Mouse (Mus musculus) hindlimb bud, embryonic 11.5 days (tissue): Measurements from ENCODE around the gene Mss51.

Experiments
- DNase-seq: peaks from one replicate; pipeline ENCODE4 v3.0.0-alpha.2; 2012; ENCODE audit warnings: low read depth, low spot score; ENCODE audit errors: extremely low spot score

Mss51 gene

DNA sequence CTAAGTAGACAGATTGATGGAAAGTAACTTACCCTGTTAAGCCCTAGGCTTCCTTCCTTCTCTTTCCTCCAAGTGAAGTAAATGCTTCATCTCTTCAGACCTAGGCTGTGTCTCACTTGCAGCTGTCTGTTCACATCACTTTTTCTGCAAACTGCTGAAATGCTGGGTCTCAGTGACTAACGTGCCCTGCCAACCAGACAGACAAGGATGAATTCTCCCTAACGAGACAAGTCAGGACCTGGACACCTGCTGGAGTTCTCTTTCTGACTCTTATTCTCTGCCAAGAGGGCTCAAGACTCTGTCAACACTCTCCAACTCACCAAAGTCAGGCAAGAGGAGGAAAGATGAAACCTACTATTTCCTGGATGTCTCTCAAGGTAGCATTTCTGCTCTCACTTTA lies at the start of gene Mss51:
Mss51 (minus strand) TSS at position 299 of the 400 bp plus-strand sequence.
- no peak for DNase-seq

DNA sequence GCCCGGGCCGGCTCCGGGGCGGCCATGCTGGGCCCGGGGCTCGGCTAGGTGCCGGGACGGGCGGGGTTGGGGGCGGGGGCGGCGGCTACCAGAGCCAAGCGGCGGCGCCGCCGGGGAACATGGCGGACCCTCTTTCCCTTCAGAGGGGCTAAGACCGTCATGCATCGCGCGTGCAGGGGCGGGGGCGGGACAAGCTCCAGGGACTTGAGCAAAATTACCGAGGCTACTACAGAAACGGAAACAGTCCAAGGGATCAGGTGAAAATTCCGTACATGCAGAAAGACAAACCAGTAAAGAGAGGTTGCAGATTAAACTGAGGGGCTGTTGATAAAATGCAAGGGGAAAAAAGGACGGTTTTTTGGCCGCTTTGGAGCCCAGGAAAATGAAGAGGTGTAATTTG lies 49.7 kb upstream of the Mss51 start, which contains the start of gene Ppp3cb:
Ppp3cb (minus strand) TSS at position 159 of the 400 bp plus-strand sequence.
- DNase-seq: peak; percentile 70

DNA sequence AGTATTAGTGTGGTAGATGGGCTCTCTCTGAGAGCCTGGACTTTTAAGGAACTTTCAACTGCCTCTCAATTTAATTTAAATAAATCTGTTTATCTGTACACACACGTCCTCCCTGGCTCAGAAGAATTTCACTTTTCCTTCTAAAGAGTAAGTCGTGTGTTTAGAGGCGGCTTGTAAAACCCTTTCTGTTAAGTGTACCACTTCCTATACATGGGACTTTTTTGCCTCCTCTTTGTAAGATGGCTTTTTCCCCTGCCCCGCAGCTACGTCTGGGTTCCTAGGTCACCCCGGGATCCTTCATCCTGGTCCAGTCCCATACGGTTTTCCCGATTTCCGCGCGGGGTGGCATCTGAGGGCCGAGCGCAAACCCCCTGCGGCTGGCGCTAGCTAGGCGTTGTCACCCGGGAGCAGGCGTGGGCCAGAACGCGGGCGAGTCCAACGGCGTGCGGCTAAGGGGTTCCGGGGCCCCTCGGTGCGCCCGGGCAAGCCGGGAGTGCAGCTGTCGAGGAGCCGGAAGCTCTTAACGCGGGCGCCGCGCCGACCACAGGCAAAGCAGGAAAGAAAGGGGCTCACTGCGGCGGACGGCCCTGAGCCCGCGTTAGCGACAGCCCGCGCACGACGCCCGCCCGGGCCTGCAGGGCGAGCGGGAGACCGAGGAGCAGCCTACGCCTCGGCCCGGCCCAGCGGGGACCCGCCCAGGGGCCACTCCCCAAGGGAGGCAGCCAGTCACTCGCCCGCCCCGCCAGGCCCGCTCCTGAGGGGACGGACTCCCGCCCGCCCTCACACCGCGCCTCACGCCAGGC lies 49.0 kb upstream of the Mss51 start:
- no peak for DNase-seq

DNA sequence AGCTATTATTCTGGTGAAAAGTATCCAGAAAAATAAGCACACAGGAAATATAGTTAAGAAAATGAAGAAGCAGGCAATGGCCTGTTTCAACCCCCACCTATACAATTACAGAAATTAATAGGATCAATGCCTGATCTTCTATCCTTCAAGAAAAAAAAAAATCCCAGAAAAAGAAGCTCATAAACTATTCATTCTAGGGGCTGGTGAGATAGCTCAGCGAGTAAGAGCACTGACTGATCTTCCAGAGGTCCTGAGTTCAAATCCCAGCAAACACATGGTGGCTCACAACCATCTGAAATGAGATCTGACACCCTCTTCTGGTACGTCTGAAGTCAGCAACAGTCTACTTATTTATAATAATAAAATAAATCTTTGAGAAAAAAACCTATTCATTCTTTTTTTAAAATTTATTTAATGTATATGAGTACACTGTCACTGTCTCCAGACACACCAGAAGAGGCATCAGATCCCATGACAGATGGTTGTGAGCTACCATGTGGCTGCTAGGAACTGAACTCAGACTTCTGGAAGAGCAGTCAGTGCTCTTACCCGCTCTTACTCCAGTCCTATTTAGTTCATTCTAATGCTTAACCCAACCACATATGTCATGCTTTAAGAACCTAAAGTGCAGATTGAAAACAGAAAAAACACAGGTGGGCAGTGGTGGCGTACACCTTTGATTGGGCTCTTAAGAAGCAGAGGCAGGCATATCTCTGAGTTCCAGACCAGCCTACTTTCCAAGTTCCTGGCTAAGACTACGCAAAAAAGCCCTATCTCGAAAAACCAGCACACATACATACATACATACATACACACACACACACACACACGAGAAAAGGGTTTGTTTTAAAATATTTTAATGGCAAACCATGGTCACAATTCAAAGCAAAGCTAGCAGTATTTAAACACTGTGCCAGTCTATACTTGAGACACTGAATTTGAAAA lies 48.0 kb upstream of the Mss51 start:
- no peak for DNase-seq

DNA sequence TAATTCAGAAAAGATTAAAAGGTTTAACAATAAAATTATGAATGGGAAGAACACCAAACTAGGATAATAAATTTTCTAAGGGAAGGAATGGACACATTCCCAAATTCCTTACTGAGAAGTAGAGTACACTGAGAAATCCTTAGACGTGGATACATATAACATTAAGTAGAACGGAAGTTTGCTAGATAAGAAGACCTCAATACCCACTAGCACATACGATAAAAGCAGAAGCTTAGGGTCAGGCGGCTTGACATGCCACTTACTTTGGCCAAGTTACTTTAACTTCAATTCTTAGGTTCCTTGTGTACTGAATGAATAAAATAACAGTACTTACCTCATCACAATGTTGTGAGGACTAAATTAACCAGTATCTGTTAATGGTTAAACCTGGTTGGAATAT lies 32.9 kb upstream of the Mss51 start:
- no peak for DNase-seq

DNA sequence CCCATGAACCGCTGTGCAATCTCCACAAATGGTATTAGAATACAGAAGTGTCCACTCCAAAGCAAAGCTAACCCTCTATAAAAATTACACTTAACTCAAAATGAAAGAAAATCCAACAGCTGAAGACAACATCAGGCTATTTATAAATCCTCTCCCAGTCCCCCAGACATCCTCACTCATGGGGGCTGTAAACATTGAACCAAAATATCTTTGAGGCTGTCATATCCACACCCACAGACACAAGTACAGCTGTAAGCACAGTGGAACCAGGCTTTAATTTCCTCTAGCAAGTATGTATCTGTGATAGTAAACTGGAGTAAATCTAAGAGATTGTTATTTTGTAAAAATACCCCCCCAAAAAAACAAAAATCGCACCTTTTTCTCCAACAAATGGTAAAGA lies 23.5 kb upstream of the Mss51 start:
- no peak for DNase-seq

DNA sequence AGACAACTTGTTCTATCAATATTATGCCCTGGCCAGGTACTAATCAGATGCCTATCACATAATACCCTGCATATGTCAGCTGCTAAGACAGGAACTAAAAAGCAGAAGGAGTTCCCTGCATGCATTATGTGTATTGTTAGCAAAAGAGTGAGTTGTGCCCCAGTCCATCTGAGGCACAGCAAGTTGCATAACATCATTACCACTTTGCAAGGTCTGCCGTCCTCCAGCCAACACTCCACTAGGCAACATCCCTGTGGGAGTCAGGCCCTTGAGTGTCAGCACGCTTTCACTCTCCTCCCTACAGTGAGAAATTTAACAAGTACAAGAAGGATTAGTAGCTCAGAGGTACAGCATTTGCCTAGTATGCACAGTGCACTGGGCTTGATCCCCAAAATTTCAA lies 11.7 kb upstream of the Mss51 start:
- no peak for DNase-seq

DNA sequence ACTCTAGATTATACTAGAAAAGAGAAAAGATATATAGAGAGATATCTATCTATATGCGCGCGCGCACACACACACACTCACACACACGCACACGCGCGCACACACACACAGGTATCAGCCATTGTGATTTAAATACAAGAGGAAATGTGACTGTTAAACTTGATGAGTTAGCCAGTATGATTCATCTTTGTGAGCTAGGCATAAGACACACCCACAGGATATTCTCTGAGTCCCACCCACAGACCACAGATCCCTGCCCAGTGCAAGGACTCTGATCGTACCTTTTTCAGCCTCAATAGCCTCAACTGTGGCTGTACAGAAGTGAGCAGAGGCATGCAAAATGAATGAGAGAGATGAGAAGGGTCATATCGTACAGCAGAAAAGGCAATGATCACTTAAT lies 6.3 kb upstream of the Mss51 start:
- DNase-seq: no peak

DNA sequence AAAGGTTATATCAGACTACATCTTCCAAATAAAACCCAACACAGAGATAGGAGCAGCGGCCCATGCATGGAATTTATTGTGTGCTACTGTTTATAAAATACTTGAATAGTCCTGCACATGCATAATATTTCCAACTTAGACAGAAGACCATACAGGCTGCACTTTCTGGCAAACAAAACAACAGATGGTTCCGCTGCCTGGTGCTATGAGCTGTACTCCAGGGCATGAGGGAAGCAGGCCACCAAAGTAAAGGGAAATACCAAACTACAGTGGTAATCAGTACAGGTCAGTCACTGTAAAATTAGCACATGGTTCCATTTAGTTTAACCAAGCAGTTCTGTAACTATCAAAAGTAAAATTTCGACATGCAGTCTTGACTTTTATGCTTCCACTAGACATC lies 3.3 kb upstream of the Mss51 start:
- no peak for DNase-seq

DNA sequence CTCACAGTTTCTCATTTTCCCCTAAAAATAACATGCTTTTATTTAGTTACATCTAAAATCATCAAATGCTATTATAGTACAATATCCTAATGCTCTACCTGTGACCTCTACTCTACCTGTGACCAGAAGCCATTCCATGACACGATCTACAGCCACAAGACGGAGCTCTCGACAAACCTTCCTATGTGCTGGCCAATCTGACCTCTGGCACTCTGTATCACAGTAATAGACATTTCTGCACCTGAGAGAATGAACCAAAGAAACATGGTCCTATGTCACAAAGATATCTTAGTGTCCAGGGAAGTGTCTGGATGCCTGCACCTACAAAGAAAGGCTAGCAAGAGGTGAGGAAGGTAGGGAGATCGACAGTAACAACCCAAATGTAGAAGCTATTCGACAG lies 10.7 kb downstream of the Mss51 start:
- DNase-seq: no peak

DNA sequence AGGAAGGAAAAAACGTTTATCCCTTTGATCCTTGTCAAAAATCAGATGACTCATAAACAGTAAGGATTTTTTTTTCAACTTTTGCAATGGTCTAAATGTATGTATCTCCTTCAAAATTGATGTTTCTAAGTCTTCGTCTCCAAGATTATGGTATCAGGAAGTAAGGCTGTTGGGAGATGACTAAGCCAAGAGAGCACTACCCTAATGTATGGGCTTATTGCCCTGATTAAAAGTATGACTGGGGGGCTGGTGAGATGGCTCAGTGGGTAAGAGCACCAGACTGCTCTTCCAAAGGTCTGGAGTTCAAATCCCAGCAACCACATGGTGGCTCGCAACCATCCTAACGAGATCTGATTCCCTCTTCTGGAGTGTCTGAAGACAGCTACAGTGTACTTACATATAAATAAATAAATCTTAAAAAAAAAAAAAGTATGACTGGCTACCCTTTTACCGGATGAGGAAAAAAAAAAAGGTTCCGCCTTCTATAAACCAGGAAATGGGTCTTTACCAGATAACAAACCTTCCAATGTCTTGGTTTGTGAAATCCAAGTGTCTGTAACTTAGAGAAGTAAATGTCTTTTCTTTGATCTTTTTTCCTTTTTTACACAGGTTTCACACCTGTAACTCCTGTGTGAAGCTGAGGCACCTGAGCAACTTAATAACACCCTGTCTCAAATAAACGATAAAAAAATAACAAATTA lies 14.5 kb downstream of the Mss51 start:
- no peak for DNase-seq

DNA sequence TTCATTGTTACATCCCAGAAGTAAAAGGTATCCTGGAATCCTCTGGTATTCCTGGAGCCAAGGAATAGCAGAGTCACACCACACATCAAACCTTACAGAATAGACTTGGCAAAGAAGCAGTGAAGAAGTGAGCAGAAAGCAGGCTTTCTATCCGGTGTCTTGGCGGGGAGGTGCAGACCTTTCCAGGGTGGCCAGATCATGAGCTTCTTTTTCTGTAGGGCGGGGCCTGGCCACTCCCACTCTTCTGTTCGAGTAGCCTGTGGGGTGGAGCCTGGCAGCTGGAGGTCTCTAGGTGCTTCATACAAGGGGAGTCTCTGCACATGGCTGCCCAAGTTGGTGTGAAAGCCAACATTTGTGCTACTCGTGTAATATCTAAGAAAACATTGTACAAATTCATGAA lies 15.5 kb downstream of the Mss51 start:
- DNase-seq: no peak

DNA sequence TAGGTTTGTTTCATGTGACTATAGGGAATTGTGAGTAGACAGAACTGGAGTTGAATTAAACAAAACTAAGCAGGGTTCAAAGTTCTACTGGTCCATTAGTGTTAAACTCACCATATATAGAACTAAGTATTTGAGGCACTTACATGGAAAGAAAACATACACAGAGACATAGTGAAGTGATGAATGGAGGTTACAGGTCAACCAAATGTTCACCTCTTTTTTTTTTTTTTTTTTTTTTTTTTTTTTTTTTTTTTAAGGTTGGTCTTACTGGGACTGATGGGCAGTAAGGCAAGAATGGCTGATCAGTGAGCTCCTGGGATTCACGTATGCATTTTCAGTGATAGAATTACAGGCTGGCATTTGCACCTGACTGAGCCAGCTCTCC lies 16.5 kb downstream of the Mss51 start:
- DNase-seq: no peak

DNA sequence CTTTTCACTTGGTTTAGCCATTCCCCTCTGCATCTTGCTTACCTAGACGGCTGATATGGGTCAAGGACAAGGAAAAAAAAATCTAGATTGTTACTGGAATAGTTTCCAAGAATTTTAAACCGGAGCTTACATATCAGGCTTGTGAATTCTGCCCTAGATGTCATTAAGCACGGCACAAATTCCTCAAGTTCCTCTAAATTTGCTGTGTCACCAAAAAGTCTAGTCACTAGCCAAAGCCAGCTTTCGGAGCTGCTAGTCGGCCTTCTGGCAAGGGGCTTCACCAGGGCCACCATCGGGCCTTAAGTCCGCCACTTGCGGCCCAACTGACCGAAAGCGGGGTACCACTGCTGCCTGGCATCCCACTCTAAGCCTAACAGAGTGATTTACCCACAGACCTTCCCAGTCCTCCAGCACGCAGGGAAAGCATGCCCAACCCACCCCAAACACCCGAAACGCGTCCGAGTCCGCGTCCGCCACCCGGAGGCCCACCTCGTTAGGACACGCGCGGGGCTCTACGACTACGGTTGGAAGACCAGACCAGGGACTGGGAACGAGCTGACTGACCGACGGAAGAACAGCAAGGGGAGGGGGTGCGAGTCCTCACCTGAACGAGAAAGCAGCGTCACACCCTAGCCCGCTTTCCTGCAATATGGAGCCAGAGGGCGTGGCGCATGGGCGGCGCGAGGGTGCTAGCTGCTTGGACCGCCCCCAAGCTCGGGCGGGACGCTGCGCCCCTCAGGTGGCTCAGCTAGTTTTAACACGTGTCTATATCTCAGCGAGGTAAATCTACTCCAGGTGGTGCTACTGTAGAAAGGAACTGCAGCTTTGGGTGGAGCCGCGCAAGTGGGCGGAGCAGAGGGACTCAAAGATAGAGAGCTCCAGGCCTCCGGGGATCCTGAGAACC lies 17.2 kb downstream of the Mss51 start, which contains the start of gene Anxa7:
Anxa7 (minus strand) TSS at position 843 of the 904 bp plus-strand sequence.
- no peak for DNase-seq

DNA sequence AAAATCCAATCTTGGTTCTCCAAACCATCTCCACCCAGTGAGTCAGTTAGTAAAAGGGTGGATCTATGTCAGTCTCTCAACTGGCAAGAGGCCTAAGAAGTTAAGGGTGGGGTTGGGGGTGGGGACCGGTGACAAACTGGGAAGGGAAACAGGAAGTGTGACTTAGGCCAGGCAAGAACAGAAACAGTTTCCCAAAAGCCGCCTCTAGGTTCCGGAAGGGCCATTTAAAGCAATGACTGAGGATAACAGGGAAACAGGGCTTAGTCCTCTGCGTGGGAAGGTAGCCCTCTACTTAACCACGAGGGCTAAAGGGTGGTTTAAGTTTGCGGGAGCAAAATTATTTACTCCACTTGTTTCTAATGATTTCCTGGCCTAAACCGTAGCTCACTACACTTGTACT lies 17.9 kb downstream of the Mss51 start:
- DNase-seq: no peak

DNA sequence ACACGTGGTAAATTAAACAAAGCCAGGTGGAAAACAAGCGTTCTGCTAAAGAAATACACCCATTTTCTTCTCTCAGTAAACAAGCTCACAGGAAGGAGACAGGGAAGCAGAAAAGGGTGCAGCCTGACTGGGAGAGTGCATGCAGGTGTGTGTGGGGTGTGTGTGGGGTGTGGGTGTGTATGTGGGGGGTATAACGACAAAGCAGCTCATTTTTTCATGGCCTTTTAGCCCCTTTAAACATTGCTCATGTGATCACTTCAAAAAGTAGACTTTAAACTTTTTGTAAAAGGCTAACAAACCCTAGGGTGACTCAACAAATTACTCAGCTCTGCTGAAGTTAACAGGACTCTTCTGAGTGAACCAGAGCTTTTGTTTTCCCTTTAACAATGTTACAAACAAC lies 18.3 kb downstream of the Mss51 start:
- no peak for DNase-seq

DNA sequence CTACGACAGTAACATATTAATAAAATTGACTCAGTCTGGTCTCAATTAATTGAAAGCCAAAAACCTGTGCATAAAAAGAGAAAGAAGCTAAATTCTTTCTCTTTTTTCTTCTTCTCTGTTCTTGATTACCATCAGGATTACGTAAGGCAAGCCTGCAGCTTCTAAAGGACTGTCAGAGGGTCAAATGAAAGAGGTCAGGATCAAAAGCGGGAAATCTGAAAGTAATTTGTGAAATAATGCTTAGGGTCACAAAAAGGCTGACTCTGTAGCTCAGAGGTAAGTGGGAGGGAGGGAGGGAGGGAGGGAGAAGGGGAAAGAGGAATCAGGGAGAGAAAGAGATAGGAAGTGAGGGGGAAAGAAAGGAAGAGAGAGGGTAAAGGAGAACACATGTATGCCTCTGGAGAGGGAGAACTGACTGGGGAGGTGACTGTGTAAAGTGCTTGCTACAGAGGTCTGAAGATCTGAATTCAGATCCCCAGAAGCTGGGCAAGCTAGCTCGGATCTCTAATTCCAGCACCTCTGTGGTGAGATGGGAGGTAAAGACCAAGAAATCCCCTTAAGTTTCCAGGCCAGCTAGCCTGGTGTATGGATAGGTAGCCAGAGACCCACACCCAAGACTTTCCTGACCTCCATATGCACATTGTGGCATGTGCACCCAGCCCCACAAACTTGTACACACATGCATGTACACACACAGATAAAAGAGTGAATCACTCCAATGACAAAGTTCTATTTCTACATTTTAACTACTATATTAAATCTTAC lies 19.3 kb downstream of the Mss51 start:
- DNase-seq: peak; percentile 50

DNA sequence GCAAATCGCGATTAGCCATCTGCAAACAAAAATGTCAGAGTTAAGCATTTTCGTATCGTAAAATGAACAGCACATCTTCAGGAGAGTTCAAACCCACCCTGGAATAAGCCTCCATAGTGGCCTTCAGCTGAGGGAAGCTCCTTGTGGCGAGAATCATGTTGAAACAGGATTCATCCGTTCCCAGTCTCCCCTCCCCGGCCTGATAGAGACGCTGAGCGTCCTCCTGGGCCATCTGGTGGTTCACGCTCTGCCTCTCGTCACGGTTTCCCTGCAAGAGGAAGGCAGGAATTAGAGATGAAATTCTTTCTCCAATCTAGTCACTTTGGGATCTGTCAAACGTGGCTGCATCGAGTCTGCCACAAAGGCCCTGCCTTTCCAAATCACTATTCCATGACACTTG lies 36.5 kb downstream of the Mss51 start:
- no peak for DNase-seq

DNA sequence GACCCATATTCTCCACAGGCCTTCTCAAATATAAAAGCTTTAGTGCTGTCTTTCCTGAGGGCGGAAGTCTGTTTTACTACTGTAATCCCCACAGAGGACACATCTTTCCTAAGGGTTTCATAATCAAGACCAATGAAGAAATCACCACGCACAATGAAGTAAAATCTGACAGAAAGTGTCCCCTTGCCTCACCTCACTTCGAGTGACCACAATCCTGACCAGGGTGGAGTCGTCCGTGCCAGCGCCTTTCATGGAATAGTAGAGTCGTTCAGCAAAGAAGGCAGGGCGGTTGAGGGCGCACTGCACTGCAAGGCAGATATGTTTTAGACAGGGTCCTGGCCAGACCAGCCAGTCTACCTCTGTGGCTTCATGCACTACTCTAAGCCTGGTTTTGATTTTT lies 38.3 kb downstream of the Mss51 start:
- no peak for DNase-seq

DNA sequence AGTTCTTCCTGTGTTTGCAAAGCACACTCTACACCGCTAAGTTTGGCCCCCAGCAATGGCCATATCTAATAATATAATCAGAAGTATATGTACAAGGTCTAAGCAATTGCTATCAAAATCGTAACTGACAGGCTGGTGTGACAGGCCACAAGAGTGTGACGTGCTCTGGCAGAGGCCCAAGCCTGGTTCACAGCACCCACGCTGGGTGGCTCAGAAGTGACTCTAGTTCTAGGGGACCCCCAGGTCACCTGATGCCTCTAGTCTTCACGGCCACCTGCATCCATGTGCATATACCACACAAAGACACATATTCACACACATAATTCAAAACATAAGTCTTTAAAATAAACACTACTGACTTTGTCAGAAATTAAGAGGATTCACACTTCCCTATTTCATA lies 43.8 kb downstream of the Mss51 start:
- no peak for DNase-seq
